Mouse (Mus musculus): ENCODE results near the gene Gpd1l. TPM values are rescaled to one million over a fixed set of nuclear protein-coding genes. Genes with fewer than 3 reads are reported as not detected.

Gpd1l gene
- total RNA-seq (2023; ENCODE audit: inconsistent age): 59.8 to 74.5 TPM (median 66.9 TPM) in 4 replicates

GRCm38 (mm10) chr9:114933723-114934171, at the start of gene Gpd1l:
Gene Gpd1l, minus strand, starts transcription at chr9:114933987.

GRCm38 (mm10) chr9:114982689-114983360, 49.0 kb upstream of the Gpd1l start, which contains the start of gene Rps27rt:
Gene Rps27rt, minus strand, starts transcription at chr9:114982739.

GRCm38 (mm10) chr9:114978281-114979111, 44.7 kb upstream of the Gpd1l start, which contains the start of gene Osbpl10:
Gene Osbpl10, plus strand, starts transcription at chr9:114978569.

Other genes with a start within 250 kb of the Gpd1l start
- gene Dync1li1, start 245.2 kb downstream of the Gpd1l start, total RNA-seq (2023; ENCODE audit: inconsistent age): 40.1 to 41.7 TPM (median 41.4 TPM) in 4 replicates
- gene Cmtm6, start 202.9 kb downstream of the Gpd1l start, total RNA-seq (2023; ENCODE audit: inconsistent age): 86.9 to 103 TPM (median 92.5 TPM) in 4 replicates
- 133 to 151 TPM (median 143 TPM) in 4 replicates for gene Cmtm7, start 152.1 kb downstream of the Gpd1l start, total RNA-seq (2023; ENCODE audit: inconsistent age)
- 0.86 to 1.7 TPM (median 1.5 TPM) in 4 replicates for gene Cmtm8, start 89.8 kb downstream of the Gpd1l start, total RNA-seq (2023; ENCODE audit: inconsistent age)
- not detected in 4 replicates for gene Osbpl10, start 44.6 kb upstream of the Gpd1l start, total RNA-seq (2023; ENCODE audit: inconsistent age)
- 179 to 252 TPM (median 185 TPM) in 4 replicates for gene Rps27rt, start 48.8 kb upstream of the Gpd1l start, total RNA-seq (2023; ENCODE audit: inconsistent age)

Data from B cell, adult (primary cell).